Mouse (Mus musculus): ENCODE data around the gene Otop3.

The Otop3 gene

DNA sequence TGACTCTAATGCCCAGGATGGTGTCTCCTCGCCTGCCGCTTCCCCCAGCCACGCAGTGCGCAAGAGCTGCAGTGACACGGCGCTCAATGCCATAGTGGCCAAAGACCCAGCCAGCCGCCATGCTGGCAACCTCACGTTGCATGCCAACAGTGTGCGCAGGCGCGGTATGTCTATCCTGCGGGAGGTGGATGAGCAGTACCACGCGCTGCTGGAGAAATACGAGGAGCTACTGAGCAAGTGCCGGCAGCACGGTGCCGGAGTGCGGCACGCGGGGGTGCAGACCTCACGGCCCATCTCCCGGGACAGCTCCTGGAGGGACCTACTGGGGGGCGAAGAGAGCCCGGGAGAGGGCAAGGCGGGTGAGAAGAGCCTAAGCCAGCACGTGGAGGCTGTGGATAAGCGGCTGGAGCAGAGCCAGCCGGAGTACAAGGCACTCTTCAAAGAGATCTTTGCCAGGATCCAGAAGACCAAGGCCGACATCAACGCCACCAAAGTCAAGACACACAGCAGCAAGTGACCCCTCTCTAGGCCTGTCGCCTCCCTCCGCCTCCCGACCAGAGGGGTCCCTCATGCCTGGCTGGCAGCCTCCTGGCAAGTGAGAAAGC is 59.3 kb downstream of the Otop3 start:
- no peak for DNase-seq (ENCODE audit: low read depth)

Measured in NIH3T3 (cell line).